Mouse (Mus musculus): ENCODE data around the gene Ncstn. TPM values are rescaled to one million over a fixed set of nuclear protein-coding genes. Genes with fewer than 3 reads are reported as not detected.

The Ncstn gene
- polyA plus RNA-seq, 1 experiment from 2014 or later = 95.5 TPM

DNA sequence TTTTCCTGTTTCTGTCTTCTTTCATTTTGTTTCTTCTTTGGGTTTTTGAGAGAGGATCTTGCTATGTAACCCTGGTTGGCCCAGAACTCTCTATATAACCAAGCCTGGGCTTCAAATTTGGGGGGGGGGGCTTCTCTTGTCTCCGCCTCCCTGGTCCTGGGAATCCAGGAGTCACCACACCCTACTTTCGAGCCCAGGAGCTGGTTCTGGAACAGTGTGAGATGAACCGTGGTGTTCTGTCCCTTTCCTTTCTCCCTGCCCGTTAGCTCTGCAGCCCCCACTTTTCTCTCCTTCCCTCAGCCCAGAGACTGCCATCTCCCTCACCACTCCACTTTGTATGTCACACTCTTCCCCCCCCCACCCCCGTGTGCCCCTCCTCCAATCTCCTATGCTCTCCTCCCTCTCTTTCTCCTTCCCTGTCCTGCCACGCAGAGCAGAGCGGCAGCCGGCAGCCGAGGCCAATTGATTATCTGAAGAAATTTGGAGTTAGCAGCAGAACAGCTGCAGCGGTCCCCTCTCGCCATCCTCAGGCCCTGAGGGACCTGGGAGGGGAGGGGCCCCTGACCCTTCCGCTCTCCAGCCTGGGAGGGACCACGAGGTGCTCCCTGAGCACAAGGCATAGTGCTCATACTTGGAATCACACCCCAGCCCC is 33.3 kb downstream of the Ncstn start:
- Histone ChIP-seq H3K36me3 (ENCODE audit: poor library complexity, severe bottlenecking) (0 out of 2 replicates have a peak, but pooled peaks cover 5% of the 10 kb centered on the region), H3K9ac (peak overlapping the region; percentile 41), H3K27ac (peak overlapping the region; percentile 96), H3K4me2 (peak overlapping the region; percentile 42), H3K4me3 (no peak overlapping the region), H3K9me3 (replicated peaks) (no peaks in the 10 kb centered on the region), H3K27me3 (peaks cover 15% of the 10 kb centered on the region), H3K4me1 (peaks cover 51% of the 10 kb centered on the region)
- 14% methylated on average over 13 of the region's 13 CpGs for WGBS
- peak; percentile 16; the same call in 1 of the 2 replicates for ATAC-seq

DNA sequence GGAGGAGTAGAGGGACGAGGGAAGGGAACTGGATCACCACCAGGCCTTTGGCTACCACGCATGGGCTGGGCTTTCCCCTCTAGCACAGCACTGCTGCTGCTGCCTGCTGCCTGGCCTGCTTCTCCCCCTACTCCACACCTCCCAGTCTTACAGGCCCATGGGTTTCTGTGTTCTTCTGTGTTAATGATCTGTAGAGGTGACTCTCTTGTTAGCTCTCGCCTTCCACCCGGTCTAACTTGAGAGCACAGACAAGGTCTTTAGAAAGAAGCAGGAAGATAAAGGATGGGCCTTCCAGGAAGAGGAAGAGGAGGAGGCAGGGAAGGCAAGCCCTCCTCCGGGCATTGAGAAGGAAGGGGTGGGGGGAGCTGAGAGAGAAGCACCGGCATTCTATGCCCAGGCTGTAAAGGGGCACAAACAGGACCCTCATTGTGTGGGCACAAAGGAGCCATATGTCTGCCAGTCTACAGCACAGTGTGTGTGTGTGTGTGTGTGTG is 34.3 kb downstream of the Ncstn start:
- peak overlapping the region; percentile 20 for H3K4me3 ChIP-seq
- no peaks in the 10 kb centered on the region for H3K9me3 ChIP-seq (replicated peaks)
- peak; percentile 90 for ATAC-seq
- H3K27ac ChIP-seq = peak overlapping the region; percentile 96
- H3K9ac ChIP-seq = peak overlapping the region; percentile 56
- H3K4me1 ChIP-seq = peaks cover 41% of the 10 kb centered on the region
- H3K4me2 ChIP-seq = peak overlapping the region; percentile 42
- WGBS = 12% methylated on average over 6 of the region's 6 CpGs
- no peaks in the 10 kb centered on the region for H3K36me3 ChIP-seq (ENCODE audit: poor library complexity, severe bottlenecking)
- peaks cover 5% of the 10 kb centered on the region; the same call in 1 of the 2 replicates for H3K27me3 ChIP-seq

- Histone ChIP-seq H3K9me3 (replicated peaks) (no peaks in the 10 kb centered on the region), H3K4me2 (peak overlapping the region; percentile 42; the same call in 1 of the 2 replicates), H3K27me3 (no peaks in the 10 kb centered on the region), H3K27ac (peak overlapping the region; percentile 96), H3K4me1 (peaks cover 35% of the 10 kb centered on the region), H3K36me3 (ENCODE audit: poor library complexity, severe bottlenecking) (no peaks in the 10 kb centered on the region), H3K9ac (peak overlapping the region; percentile 22), H3K4me3 (no peak overlapping the region)
- ATAC-seq = peak; percentile 61
- 10% methylated on average over 5 of the region's 5 CpGs for WGBS
Measured at GRCm38 (mm10) chr1:172046938-172047337, 35.7 kb downstream of the Ncstn start.

DNA sequence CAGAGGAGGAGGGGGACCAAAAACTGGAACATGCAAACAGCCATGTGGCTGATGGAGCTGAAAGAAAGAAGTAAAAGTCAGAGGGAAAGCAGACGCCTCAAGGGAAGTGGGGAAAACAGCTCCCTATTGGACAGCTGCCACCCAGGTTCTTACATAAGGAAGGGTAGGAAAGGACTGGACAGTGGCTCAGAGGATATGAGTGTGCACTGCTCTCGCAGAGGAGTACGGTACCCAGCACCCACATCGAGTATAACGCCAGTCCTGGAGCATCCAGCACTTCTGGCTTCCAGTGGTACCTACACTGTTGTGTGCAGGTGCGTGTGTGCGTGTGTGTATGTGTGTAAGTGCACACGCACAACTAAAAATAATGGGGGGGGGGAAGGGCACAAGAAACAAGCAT is 36.2 kb downstream of the Ncstn start:
- no peaks in the 10 kb centered on the region for H3K9me3 ChIP-seq (replicated peaks)
- peak overlapping the region; percentile 22; the same call in 1 of the 2 replicates for H3K9ac ChIP-seq
- H3K4me2 ChIP-seq = no peak overlapping the region
- no peak overlapping the region for H3K4me3 ChIP-seq
- H3K36me3 ChIP-seq (ENCODE audit: poor library complexity, severe bottlenecking) = no peaks in the 10 kb centered on the region
- ATAC-seq = no peak
- no peak overlapping the region for H3K27ac ChIP-seq
- 78% methylated on average over 8 of the region's 8 CpGs for WGBS
- no peaks in the 10 kb centered on the region for H3K27me3 ChIP-seq
- peaks cover 35% of the 10 kb centered on the region for H3K4me1 ChIP-seq

DNA sequence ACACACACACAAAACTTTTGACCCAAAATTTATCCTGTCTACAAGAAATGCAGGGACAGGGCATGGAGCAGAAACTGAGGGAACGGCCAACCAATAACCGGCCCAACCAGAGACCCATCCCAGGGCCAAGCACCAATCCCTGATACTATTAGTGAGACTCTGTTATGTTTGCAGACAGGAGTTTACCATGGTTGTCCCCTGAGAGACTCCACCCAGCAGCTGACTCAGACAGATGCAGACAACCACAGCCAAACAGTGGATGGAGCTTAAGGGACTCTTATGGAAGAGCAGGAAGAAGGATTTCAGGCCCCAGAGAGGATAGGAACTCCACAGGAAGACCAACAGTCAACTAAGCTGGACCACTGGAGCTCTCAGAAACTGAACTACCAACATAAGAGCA is 52.7 kb downstream of the Ncstn start:
- Histone ChIP-seq H3K36me3 (ENCODE audit: poor library complexity, severe bottlenecking) (no peaks in the 10 kb centered on the region), H3K4me2 (no peak overlapping the region), H3K4me1 (peaks cover 34% of the 10 kb centered on the region), H3K27me3 (no peaks in the 10 kb centered on the region), H3K9me3 (replicated peaks) (no peaks in the 10 kb centered on the region), H3K27ac (no peak overlapping the region), H3K9ac (no peak overlapping the region), H3K4me3 (no peak overlapping the region)
- no peak for ATAC-seq
- 97% methylated on average over 2 of the region's 2 CpGs for WGBS

- no peaks in the 10 kb centered on the region for H3K27me3 ChIP-seq
- peak within 1 kb of the TSS; percentile 96 for H3K4me2 ChIP-seq
- ATAC-seq = no peak
- peaks cover 46% of the 10 kb centered on the region for H3K4me1 ChIP-seq
- H3K4me3 ChIP-seq = peak within 1 kb of the TSS; percentile 95
- 0 out of 2 replicates have a peak, but pooled peaks cover 1% of the 10 kb centered on the region for H3K36me3 ChIP-seq (ENCODE audit: poor library complexity, severe bottlenecking)
- H3K9me3 ChIP-seq (replicated peaks) = no peaks in the 10 kb centered on the region
- H3K9ac ChIP-seq = peak within 1 kb of the TSS; percentile 98
- WGBS = 20% methylated on average over 21 of the region's 21 CpGs
- peak within 1 kb of the TSS; percentile 99 for H3K27ac ChIP-seq
Measured at GRCm38 (mm10) chr1:172028394-172029275, 54.0 kb downstream of the Ncstn start, which contains the start of gene Vangl2. Vangl2 (minus strand) TSS chr1:172028444.

DNA sequence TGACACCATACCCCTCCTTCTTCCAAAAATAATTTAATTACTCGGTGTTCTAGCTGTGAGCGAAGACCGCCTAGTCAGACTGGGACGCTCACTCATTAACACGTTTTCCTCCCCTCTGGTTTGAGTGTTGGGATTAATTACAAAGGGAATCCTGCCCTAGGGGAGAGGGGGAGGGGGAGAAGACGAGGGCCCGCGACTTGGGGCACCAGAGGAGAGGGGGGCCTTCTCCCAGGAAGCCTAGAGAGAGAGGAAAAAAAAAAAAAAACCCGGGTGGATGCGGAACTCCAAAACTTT is 54.8 kb downstream of the Ncstn start:
- H3K27me3 ChIP-seq = no peaks in the 10 kb centered on the region
- H3K4me1 ChIP-seq = peaks cover 54% of the 10 kb centered on the region
- WGBS = 1% methylated on average over 10 of the region's 10 CpGs
- no peaks in the 10 kb centered on the region for H3K9me3 ChIP-seq (replicated peaks)
- 0 out of 2 replicates have a peak, but pooled peaks cover 7% of the 10 kb centered on the region for H3K36me3 ChIP-seq (ENCODE audit: poor library complexity, severe bottlenecking)
- peak overlapping the region; percentile 98 for H3K9ac ChIP-seq
- ATAC-seq = peak; percentile 57
- peak overlapping the region; percentile 96 for H3K4me2 ChIP-seq
- peak overlapping the region; percentile 99 for H3K27ac ChIP-seq
- peak overlapping the region; percentile 95 for H3K4me3 ChIP-seq

GRCm38 (mm10) chr1:172027010-172027808 is 55.4 kb downstream of the Ncstn start:
- peak overlapping the region; percentile 95 for H3K4me3 ChIP-seq
- peaks cover 60% of the 10 kb centered on the region for H3K4me1 ChIP-seq
- ATAC-seq = peak; percentile 87
- WGBS = under 1% methylated on average over 42 of the region's 54 CpGs
- H3K27ac ChIP-seq = peak overlapping the region; percentile 99
- H3K36me3 ChIP-seq (ENCODE audit: poor library complexity, severe bottlenecking) = peaks cover 9% of the 10 kb centered on the region; the same call in 1 of the 2 replicates
- H3K9me3 ChIP-seq (replicated peaks) = no peaks in the 10 kb centered on the region
- H3K27me3 ChIP-seq = no peaks in the 10 kb centered on the region
- peak overlapping the region; percentile 98 for H3K9ac ChIP-seq
- peak overlapping the region; percentile 96 for H3K4me2 ChIP-seq

- Histone ChIP-seq H3K4me3 (peak overlapping the region; percentile 95), H3K4me1 (peaks cover 68% of the 10 kb centered on the region), H3K9me3 (replicated peaks) (no peaks in the 10 kb centered on the region), H3K9ac (peak overlapping the region; percentile 98), H3K36me3 (ENCODE audit: poor library complexity, severe bottlenecking) (peaks cover 15% of the 10 kb centered on the region), H3K27ac (peak overlapping the region; percentile 99), H3K4me2 (peak overlapping the region; percentile 96), H3K27me3 (no peaks in the 10 kb centered on the region)
- WGBS = 1% methylated on average over 23 of the region's 23 CpGs
- ATAC-seq = peak; percentile 76
Measured at GRCm38 (mm10) chr1:172026201-172026901, 56.2 kb downstream of the Ncstn start.

DNA sequence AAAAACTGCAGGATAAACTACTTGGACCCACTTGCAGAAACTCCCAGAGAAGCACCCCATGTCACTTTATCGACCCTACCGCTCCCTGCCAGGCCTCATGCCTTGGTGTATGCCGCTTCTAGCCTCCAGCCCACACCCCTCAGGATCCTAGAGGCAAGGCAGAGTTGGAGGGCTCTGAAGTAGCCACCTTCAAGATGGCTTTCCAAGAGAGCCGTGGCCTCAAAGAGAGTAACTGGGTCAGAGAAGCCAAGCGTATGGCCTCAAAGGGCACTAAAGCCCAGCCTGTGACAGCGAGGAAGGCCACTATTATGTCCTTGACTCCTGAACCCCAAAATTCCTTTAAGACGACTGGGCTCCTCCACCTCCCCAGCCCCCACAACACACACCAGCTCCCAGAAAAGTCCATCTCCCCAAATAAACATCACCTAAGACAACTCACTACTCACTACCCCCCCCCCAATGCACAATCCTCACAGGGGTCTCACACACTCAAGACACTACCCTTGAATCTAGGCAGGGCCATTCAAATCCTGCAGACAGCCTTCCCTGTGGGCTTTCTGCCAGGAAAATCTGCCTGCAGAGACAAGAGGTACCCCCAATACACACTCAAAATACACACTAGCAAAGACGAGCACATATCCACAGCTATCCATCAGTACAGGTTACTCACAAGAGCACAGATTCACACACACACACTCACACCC is 57.2 kb downstream of the Ncstn start:
- Histone ChIP-seq H3K4me2 (peak overlapping the region; percentile 96), H3K4me1 (peaks cover 76% of the 10 kb centered on the region), H3K9me3 (replicated peaks) (no peaks in the 10 kb centered on the region), H3K27me3 (no peaks in the 10 kb centered on the region), H3K9ac (peak overlapping the region; percentile 98), H3K36me3 (ENCODE audit: poor library complexity, severe bottlenecking) (peaks cover 19% of the 10 kb centered on the region), H3K4me3 (peak overlapping the region; percentile 95), H3K27ac (peak overlapping the region; percentile 99)
- no peak for ATAC-seq
- WGBS = 11% methylated on average over 8 of the region's 8 CpGs

Measured in forebrain, embryonic 13.5 days (tissue).